Mouse (Mus musculus) embryonic facial prominence, embryonic 14.5 days (tissue): ENCODE data around the gene Zc3h6. TPM values are rescaled to one million over a fixed set of nuclear protein-coding genes. Genes with fewer than 3 reads are reported as not detected.

Experiments
- ATAC-seq: fragments of 200-750 bp; cut with Nextera tagmentation; 2 replicates; pipeline ENCODE4 v1.8.0; 2017; ENCODE audit warnings: low read depth, moderate number of reproducible peaks, moderate TSS enrichment
- DNase-seq: peaks from one replicate; pipeline ENCODE4 v3.0.0-alpha.2; 2015; ENCODE audit warnings: low spot score
- H3K27ac ChIP-seq: fragments of 300-500 bp; sonication (generic); replicated peaks from 2 replicates; pipeline ENCODE4 v1.5.1; 2014; ENCODE audit warnings: low read depth, mild to moderate bottlenecking, low read length, moderate library complexity
- H3K27me3 ChIP-seq: fragments of 300-500 bp; sonication (generic); replicated peaks from 2 replicates; pipeline ENCODE4 v1.6.1; 2014; ENCODE audit warnings: low read length; ENCODE audit not compliant: control insufficient read depth, insufficient read depth
- H3K36me3 ChIP-seq: fragments of 300-500 bp; sonication (generic); 2 replicates; pipeline ENCODE4 v1.6.1; 2014; ENCODE audit warnings: low read length, mixed read lengths; ENCODE audit not compliant: control insufficient read depth, insufficient read depth
- H3K4me1 ChIP-seq: fragments of 300-500 bp; sonication (generic); 2 replicates; pipeline ENCODE4 v1.6.1; 2014; ENCODE audit warnings: antibody characterized with exemption, low read length; ENCODE audit not compliant: control insufficient read depth, insufficient read depth
- H3K4me2 ChIP-seq: fragments of 300-500 bp; sonication (generic); 2 replicates; pipeline ENCODE4 v1.6.1; 2014; ENCODE audit warnings: low read depth, mild to moderate bottlenecking, low read length, moderate library complexity, mixed read lengths
- H3K4me3 ChIP-seq: fragments of 300-500 bp; sonication (generic); 2 replicates; pipeline ENCODE4 v1.5.1; 2014; ENCODE audit warnings: low read depth, mild to moderate bottlenecking, low read length
- H3K9ac ChIP-seq: fragments of 300-500 bp; sonication (generic); 2 replicates; pipeline ENCODE4 v1.6.1; 2014; ENCODE audit warnings: low read depth, mild to moderate bottlenecking, low read length, moderate library complexity, mixed read lengths
- H3K9me3 ChIP-seq: fragments of 300-500 bp; sonication (generic); 2 replicates; pipeline ENCODE4 v1.6.1; 2016; ENCODE audit warnings: low read length; ENCODE audit not compliant: control insufficient read depth
- WGBS: fragments of 180-500 bp; shearing (Covaris S2); extraction: QIAGEN DNeasy Blood & Tissue Kit; methylation state at CpG from one replicate; pipeline ENCODE4 v1.1.7; 2014; 5-methylcytosine and 5-hydroxymethylcytosine counted together
- polyA plus RNA-seq: library from polyadenylated mRNA; unstranded; fragments of >200 nt; fragmentation: Nextera tagmentation; extraction: Ambion mirVana; gene quantifications from 2 replicates; pipeline ENCODE4 v1.2.1, GENCODE M21; 2014

Zc3h6 gene
- polyA plus RNA-seq, result 1.4 and 2.3 TPM in 2 replicates

DNA sequence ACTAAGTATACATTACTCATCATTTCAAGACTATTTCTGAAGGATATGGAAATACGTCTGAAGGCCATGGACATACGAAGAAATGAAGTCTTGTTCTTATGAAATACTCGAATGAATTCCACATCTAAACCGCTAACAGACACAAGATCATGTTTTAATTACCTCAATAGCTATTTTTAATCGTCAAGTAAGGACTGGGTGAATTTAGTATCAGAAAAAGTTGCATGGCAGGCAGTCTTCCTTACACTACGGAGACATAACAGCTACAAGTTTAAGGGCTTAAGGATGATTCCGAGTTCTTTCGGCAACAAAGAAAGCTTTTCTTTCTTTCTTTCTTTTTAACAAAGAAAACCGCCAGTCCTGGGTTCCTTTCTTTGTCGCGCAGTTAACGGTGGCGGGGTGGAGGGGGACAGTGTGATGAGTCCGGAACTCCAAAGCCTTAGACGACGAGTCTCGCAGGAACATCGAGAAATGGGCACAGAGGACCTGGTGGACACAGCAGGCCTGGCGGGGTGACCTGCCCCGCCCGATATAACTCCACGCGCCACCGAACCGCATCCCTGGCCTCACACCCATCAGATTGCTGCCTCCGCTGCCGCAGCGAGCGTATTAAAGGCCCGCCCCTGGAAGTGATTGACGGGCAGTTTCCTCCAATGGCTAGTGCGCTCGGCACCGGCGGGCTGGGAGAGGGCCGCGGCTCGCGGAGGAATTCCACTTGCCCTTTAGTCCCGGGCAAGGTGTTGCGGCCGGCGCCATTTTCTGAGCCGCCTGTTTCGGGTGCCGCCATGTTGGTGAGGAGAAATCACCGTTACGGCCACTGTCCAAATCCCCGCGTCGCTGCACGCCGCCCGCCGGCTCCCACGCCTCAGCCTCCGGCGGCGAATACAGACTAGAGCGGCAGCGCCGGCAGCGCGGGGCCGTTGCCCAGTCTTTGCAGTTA lies at the start of gene Zc3h6:
TSS of gene Zc3h6 (plus strand) at position 762 of the 940 bp plus-strand sequence.
- DNase-seq, result peak; percentile 99
- Histone ChIP-seq H3K4me3 (peak within 1 kb of the TSS; percentile 99), H3K9ac (peak within 1 kb of the TSS; percentile 100), H3K9me3 (no peaks in the 10 kb centered on the region), H3K4me2 (peak within 1 kb of the TSS; percentile 60), H3K36me3 (no peaks in the 10 kb centered on the region), H3K27me3 (no peaks in the 10 kb centered on the region), H3K27ac (peak within 1 kb of the TSS; percentile 100), H3K4me1 (0 out of 2 replicates have a peak, but pooled peaks cover 6% of the 10 kb centered on the region)
- ATAC-seq, result peak; percentile 98
- WGBS, result 1% methylated on average over 50 of the region's 65 CpGs

DNA sequence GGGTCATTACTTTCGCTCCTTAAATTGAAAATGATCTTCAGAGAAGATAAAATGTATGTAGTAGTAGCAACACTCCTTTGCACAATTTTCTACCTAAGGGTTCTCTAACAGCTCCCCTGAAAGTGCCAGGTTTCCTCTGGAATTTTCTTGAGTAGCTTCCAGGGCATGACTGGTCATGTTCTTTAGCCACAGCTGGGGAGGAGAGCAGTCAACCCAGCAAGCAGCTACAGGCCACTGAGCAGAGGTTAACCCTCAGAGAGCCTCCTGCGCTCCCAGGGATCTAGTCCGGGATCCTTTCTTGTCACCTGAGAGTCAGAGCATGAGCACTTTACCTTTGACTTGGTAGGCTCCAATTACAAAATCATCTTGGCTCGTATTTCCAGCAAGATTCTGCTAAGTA lies 42.4 kb upstream of the Zc3h6 start:
- no peaks in the 10 kb centered on the region for H3K4me1 ChIP-seq
- H3K36me3 ChIP-seq, result peaks cover 15% of the 10 kb centered on the region
- H3K27me3 ChIP-seq, result no peaks in the 10 kb centered on the region
- DNase-seq, result no peak
- no peak overlapping the region for H3K9ac ChIP-seq
- no peaks in the 10 kb centered on the region for H3K9me3 ChIP-seq
- ATAC-seq, result no peak
- H3K4me2 ChIP-seq, result no peak overlapping the region
- 87% methylated on average over 4 of the region's 4 CpGs for WGBS
- no peak overlapping the region for H3K27ac ChIP-seq
- H3K4me3 ChIP-seq, result no peak overlapping the region

DNA sequence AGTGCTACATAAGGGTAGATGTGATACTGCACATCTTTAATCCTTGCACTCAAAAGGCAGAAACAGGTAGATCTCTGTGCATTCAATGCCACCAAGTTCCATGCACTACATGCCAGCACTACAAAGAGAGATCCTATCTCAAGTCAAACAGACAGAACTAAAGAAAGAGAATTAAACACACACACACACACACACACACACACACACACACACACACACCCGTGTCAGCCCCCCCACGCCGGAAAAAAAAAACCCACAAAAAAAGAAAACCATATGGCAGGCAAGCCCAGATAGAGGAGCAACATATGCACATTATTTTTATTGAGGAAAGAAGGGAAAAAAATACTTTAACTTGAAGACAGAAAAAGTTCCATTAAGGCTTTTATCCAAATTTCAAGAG lies 38.8 kb upstream of the Zc3h6 start:
- no peak for ATAC-seq
- H3K4me1 ChIP-seq, result no peaks in the 10 kb centered on the region
- no peak overlapping the region for H3K4me3 ChIP-seq
- DNase-seq, result no peak
- H3K9ac ChIP-seq, result no peak overlapping the region
- no peaks in the 10 kb centered on the region for H3K27me3 ChIP-seq
- H3K36me3 ChIP-seq, result peaks cover 28% of the 10 kb centered on the region
- H3K9me3 ChIP-seq, result no peaks in the 10 kb centered on the region
- no peak overlapping the region for H3K27ac ChIP-seq
- no peak overlapping the region for H3K4me2 ChIP-seq
- WGBS, result 67% methylated on average over 3 of the region's 3 CpGs

DNA sequence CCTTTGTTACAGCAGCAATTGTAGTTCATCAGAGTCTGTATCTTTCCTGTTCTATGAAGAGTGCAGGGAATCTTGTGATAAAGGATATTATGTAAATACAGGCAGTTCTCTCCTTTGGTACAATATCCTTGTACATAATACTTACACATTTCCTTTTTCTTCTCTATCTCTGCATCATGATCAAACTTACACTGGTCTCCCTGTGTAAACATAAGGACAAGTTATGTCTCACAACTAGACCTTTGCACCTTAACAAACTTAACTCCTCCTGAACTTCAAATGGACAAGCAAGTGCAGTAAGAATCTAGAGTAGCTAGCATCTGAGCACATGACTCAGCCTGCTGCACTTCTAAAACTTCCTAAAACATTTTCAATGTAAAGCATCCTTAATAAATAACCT lies 36.5 kb upstream of the Zc3h6 start:
- Histone ChIP-seq H3K9ac (no peak overlapping the region), H3K9me3 (no peaks in the 10 kb centered on the region), H3K4me3 (no peak overlapping the region), H3K36me3 (peaks cover 29% of the 10 kb centered on the region), H3K4me2 (no peak overlapping the region), H3K27me3 (no peaks in the 10 kb centered on the region), H3K27ac (no peak overlapping the region), H3K4me1 (no peaks in the 10 kb centered on the region)
- no peak for ATAC-seq
- DNase-seq, result no peak

DNA sequence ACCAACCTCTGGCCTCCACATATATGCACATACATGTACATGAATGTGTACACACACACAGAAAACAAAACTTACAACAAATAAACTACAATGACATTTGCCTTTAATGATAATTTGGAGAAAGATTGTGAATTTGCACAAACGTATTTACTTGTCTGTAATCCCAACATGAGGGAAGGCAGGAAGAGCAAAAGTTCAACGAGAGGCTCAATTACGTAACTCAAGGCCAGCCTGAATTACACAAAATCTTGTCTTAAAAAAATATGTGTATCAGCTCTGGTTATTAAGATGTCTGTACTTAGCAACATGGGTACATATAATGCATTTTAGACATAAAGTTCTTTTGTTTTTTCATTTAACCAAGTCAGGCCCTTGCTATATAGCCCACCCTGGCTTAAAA lies 30.9 kb upstream of the Zc3h6 start:
- ATAC-seq, result no peak

GRCm38 (mm10) chr2:128943538-128944528 lies 23.4 kb upstream of the Zc3h6 start, which contains the start of gene Zc3h8:
Gene Zc3h8 (minus strand): TSS chr2:128944077.
- peak within 1 kb of the TSS; percentile 87 for H3K4me2 ChIP-seq
- H3K4me1 ChIP-seq, result no peaks in the 10 kb centered on the region
- H3K4me3 ChIP-seq, result peak within 1 kb of the TSS; percentile 79
- H3K27ac ChIP-seq, result peak within 1 kb of the TSS; percentile 76
- no peaks in the 10 kb centered on the region for H3K9me3 ChIP-seq
- WGBS, result 3% methylated on average over 47 of the region's 65 CpGs
- H3K9ac ChIP-seq, result peak within 1 kb of the TSS; percentile 78
- no peaks in the 10 kb centered on the region for H3K27me3 ChIP-seq
- ATAC-seq (peak; percentile 96), DNase-seq (peak; percentile 98)
- H3K36me3 ChIP-seq, result 0 out of 2 replicates have a peak, but pooled peaks cover 11% of the 10 kb centered on the region

More for the DNA sequence above, 30.9 kb upstream of the Zc3h6 start:
- no peak for DNase-seq
- WGBS, result 79% methylated on average over 3 of the region's 3 CpGs
- H3K4me3 ChIP-seq, result no peak overlapping the region
- no peak overlapping the region for H3K4me2 ChIP-seq
- H3K27ac ChIP-seq, result no peak overlapping the region
- H3K36me3 ChIP-seq, result peaks cover 21% of the 10 kb centered on the region
- H3K27me3 ChIP-seq, result no peaks in the 10 kb centered on the region
- no peaks in the 10 kb centered on the region for H3K4me1 ChIP-seq
- H3K9me3 ChIP-seq, result no peaks in the 10 kb centered on the region
- no peak overlapping the region for H3K9ac ChIP-seq

GRCm38 (mm10) chr2:128947962-128948588 lies 19.1 kb upstream of the Zc3h6 start:
- H3K27me3 ChIP-seq, result no peaks in the 10 kb centered on the region
- H3K4me3 ChIP-seq, result no peak overlapping the region
- ATAC-seq (no peak), DNase-seq (peak; percentile 83)
- WGBS, result 28% methylated on average over 6 of the region's 6 CpGs
- no peak overlapping the region for H3K27ac ChIP-seq
- H3K4me2 ChIP-seq, result no peak overlapping the region
- H3K9me3 ChIP-seq, result no peaks in the 10 kb centered on the region
- no peak overlapping the region for H3K9ac ChIP-seq
- no peaks in the 10 kb centered on the region for H3K4me1 ChIP-seq
- H3K36me3 ChIP-seq, result no peaks in the 10 kb centered on the region

DNA sequence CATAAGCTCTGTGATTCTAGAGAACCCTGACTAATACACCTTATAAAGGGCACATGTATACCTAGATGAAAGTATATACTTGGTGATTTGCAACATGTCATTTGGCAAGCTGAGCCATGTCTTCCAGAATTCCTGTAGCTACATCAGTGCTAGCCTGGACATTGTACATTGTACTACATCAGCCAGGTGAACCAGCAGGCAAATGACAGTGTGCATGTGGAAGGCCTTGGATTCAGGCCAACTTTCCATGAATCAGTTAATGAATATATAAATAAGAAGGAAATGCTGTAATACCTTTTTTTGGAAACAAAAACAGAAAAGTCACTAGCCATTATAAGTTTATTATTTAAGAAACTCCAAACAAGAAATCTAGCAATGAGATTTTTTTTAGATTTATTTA lies 13.0 kb upstream of the Zc3h6 start:
- no peak for ATAC-seq
- Histone ChIP-seq H3K4me3 (no peak overlapping the region), H3K27me3 (no peaks in the 10 kb centered on the region), H3K9me3 (no peaks in the 10 kb centered on the region), H3K36me3 (no peaks in the 10 kb centered on the region), H3K4me2 (no peak overlapping the region), H3K27ac (no peak overlapping the region), H3K4me1 (no peaks in the 10 kb centered on the region), H3K9ac (no peak overlapping the region)
- DNase-seq, result no peak
